Mouse (Mus musculus) midbrain, embryonic 14.5 days (tissue): ENCODE results near the gene Lsm6. TPM values are rescaled to one million over a fixed set of nuclear protein-coding genes. Genes with fewer than 3 reads are reported as not detected.
"Not testable (repeated sequence)": the region's sequence is repeated elsewhere in the genome, so short reads cannot be mapped to it uniquely, and the experiment has no call there.

ENCODE experiments used
- ATAC-seq: fragments of 200-750 bp; cut with Nextera tagmentation; 2 replicates; pipeline ENCODE4 v1.8.0; 2017; ENCODE audit warnings: moderate number of reproducible peaks, moderate library complexity; ENCODE audit not compliant: low FRiP score, low TSS enrichment
- DNase-seq: peaks from one replicate; pipeline ENCODE4 v3.0.0-alpha.2; 2015
- H3K27ac ChIP-seq: fragments of 300-500 bp; sonication (generic); replicated peaks from 2 replicates; pipeline ENCODE4 v1.5.1; 2014; ENCODE audit warnings: mild to moderate bottlenecking, low read depth, low read length, moderate library complexity
- H3K27me3 ChIP-seq: fragments of 300-500 bp; sonication (generic); 2 replicates; pipeline ENCODE4 v1.6.1; 2014; ENCODE audit warnings: low read length, control low read depth, mixed read lengths; ENCODE audit not compliant: control insufficient read depth, insufficient read depth
- H3K36me3 ChIP-seq: fragments of 300-500 bp; sonication (generic); 2 replicates; pipeline ENCODE4 v1.6.1; 2014; ENCODE audit warnings: low read length, control low read depth; ENCODE audit not compliant: control insufficient read depth, insufficient read depth
- H3K4me1 ChIP-seq: fragments of 300-500 bp; sonication (generic); 2 replicates; pipeline ENCODE4 v1.6.1; 2014; ENCODE audit warnings: mild to moderate bottlenecking, antibody characterized with exemption, low read length, control low read depth; ENCODE audit not compliant: control insufficient read depth, insufficient read depth
- H3K4me2 ChIP-seq: fragments of 300-500 bp; sonication (generic); 2 replicates; pipeline ENCODE4 v1.6.1; 2014; ENCODE audit warnings: mild to moderate bottlenecking, low read length, moderate library complexity
- H3K4me3 ChIP-seq: fragments of 300-500 bp; sonication (generic); replicated peaks from 2 replicates; pipeline ENCODE4 v1.5.1; 2014; ENCODE audit warnings: low read depth, low read length
- H3K9ac ChIP-seq: fragments of 300-500 bp; sonication (generic); replicated peaks from 2 replicates; pipeline ENCODE4 v1.6.1; 2014; ENCODE audit warnings: mild to moderate bottlenecking, low read length, moderate library complexity
- H3K9me3 ChIP-seq: fragments of 300-500 bp; sonication (generic); 2 replicates; pipeline ENCODE4 v1.6.1; 2016; ENCODE audit warnings: low read length, control low read depth, mixed read lengths; ENCODE audit not compliant: control insufficient read depth
- WGBS: fragments of 180-500 bp; shearing (Covaris S2); extraction: QIAGEN DNeasy Blood & Tissue Kit; methylation state at CpG from one replicate; pipeline ENCODE4 v1.1.7; 2014; 5-methylcytosine and 5-hydroxymethylcytosine counted together
- polyA plus RNA-seq: library from polyadenylated mRNA; unstranded; fragments of >200 nt; fragmentation: Nextera tagmentation; extraction: Ambion mirVana; gene quantifications from 2 replicates; pipeline ENCODE4 v1.2.1, GENCODE M21; 2014

The Lsm6 gene
- polyA plus RNA-seq, 1 experiment from 2014 or later: 165 TPM

GRCm38 (mm10) chr8:78838656-78839413 is 17.9 kb upstream of the Lsm6 start:
- no peak overlapping the region for H3K4me2 ChIP-seq
- no peak overlapping the region for H3K4me3 ChIP-seq
- H3K36me3 ChIP-seq: no peaks in the 10 kb centered on the region
- H3K4me1 ChIP-seq: no peaks in the 10 kb centered on the region
- no peaks in the 10 kb centered on the region for H3K9me3 ChIP-seq
- DNase-seq: no peak
- no peak for ATAC-seq
- WGBS: 91% methylated on average over 7 of the region's 7 CpGs
- H3K27ac ChIP-seq: no peak overlapping the region
- no peak overlapping the region for H3K9ac ChIP-seq
- H3K27me3 ChIP-seq: no peaks in the 10 kb centered on the region

DNA sequence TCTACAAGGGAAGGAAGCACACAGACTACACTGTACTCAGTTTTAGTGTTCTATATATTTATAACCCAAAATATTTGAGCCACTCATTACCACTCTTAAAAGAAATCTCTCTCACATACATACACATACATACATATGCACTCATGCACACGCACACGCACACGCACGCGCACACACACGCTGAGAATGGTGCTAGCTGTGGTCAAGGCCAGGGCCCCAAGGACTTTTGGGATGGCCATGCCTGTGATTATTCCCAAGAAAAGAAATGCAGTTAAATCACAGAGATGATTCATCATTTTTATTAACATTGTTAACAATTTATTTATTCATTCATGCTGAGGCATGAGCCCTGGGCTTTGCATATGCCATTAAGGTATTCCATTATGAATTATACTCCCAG is 15.2 kb upstream of the Lsm6 start:
- Histone ChIP-seq H3K9me3 (no peaks in the 10 kb centered on the region), H3K27ac (no peak overlapping the region), H3K4me2 (no peak overlapping the region), H3K9ac (no peak overlapping the region), H3K4me1 (no peaks in the 10 kb centered on the region), H3K4me3 (no peak overlapping the region), H3K27me3 (no peaks in the 10 kb centered on the region), H3K36me3 (no peaks in the 10 kb centered on the region)
- WGBS: 97% methylated on average over 6 of the region's 6 CpGs
- DNase-seq (no peak), ATAC-seq (no peak)

GRCm38 (mm10) chr8:78828414-78828813 is 7.5 kb upstream of the Lsm6 start:
- no peaks in the 10 kb centered on the region for H3K4me1 ChIP-seq
- WGBS: 82% methylated on average over 11 of the region's 11 CpGs
- ATAC-seq: no peak
- H3K9ac ChIP-seq: no peak overlapping the region
- no peak overlapping the region for H3K4me3 ChIP-seq
- no peaks in the 10 kb centered on the region for H3K36me3 ChIP-seq
- no peak overlapping the region for H3K27ac ChIP-seq
- DNase-seq: peak; percentile 57
- no peaks in the 10 kb centered on the region for H3K27me3 ChIP-seq
- H3K9me3 ChIP-seq: no peaks in the 10 kb centered on the region
- H3K4me2 ChIP-seq: no peak overlapping the region

DNA sequence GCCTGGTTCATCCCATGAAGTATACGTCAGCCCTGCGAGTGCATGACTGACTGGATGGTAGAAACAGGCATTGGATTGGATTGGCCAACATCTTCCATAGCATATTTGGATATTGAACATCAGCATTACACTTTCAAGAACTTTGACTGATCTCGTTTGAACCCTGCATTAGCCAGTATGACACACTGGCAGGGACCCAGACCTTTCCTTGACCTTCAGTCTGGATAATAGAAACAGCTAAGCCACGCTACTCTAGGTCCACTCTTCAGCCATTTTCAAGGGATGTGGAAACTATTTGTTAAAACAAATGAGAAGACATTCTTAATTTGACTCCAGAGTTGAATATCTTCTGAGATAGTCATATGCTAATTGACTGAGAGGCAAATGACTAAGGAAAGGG is 3.6 kb upstream of the Lsm6 start:
- H3K27me3 ChIP-seq: no peaks in the 10 kb centered on the region
- no peak overlapping the region for H3K4me2 ChIP-seq
- no peak overlapping the region for H3K4me3 ChIP-seq
- no peak for DNase-seq
- WGBS: 89% methylated on average over 4 of the region's 4 CpGs
- H3K27ac ChIP-seq: no peak overlapping the region
- no peaks in the 10 kb centered on the region for H3K36me3 ChIP-seq
- no peak for ATAC-seq
- H3K4me1 ChIP-seq: no peaks in the 10 kb centered on the region
- no peaks in the 10 kb centered on the region for H3K9me3 ChIP-seq
- no peak overlapping the region for H3K9ac ChIP-seq

GRCm38 (mm10) chr8:78819973-78820372 is 967 bp downstream of the Lsm6 start:
- not testable (repeated sequence) for H3K27ac ChIP-seq, ATAC-seq, H3K27me3 ChIP-seq, H3K4me1 ChIP-seq, DNase-seq, H3K36me3 ChIP-seq, H3K9me3 ChIP-seq
- WGBS: 32% methylated on average over 3 of the region's 3 CpGs
- H3K4me2 ChIP-seq: peak overlapping the region; percentile 52
- H3K9ac ChIP-seq: peak overlapping the region; percentile 75
- peak overlapping the region; percentile 63 for H3K4me3 ChIP-seq

GRCm38 (mm10) chr8:78814743-78815142 is 6.2 kb downstream of the Lsm6 start:
- ATAC-seq (no peak), DNase-seq (no peak)
- WGBS: 96% methylated on average over 2 of the region's 2 CpGs
- H3K9ac ChIP-seq: no peak overlapping the region
- no peaks in the 10 kb centered on the region for H3K27me3 ChIP-seq
- H3K9me3 ChIP-seq: no peaks in the 10 kb centered on the region
- H3K4me3 ChIP-seq: no peak overlapping the region
- 0 out of 2 replicates have a peak, but pooled peaks cover 4% of the 10 kb centered on the region for H3K4me1 ChIP-seq
- no peak overlapping the region for H3K27ac ChIP-seq
- H3K36me3 ChIP-seq: peaks cover 23% of the 10 kb centered on the region
- H3K4me2 ChIP-seq: no peak overlapping the region

GRCm38 (mm10) chr8:78813021-78813420 is 7.9 kb downstream of the Lsm6 start:
- H3K27me3 ChIP-seq: no peaks in the 10 kb centered on the region
- ATAC-seq: no peak
- no peak overlapping the region for H3K4me2 ChIP-seq
- H3K4me3 ChIP-seq: no peak overlapping the region
- no peaks in the 10 kb centered on the region for H3K4me1 ChIP-seq
- no peak for DNase-seq
- H3K36me3 ChIP-seq: peaks cover 40% of the 10 kb centered on the region
- no peaks in the 10 kb centered on the region for H3K9me3 ChIP-seq
- H3K9ac ChIP-seq: no peak overlapping the region
- WGBS: 87% methylated on average over 9 of the region's 9 CpGs
- no peak overlapping the region for H3K27ac ChIP-seq

GRCm38 (mm10) chr8:78812446-78812845 is 8.5 kb downstream of the Lsm6 start:
- Histone ChIP-seq H3K9me3 (no peaks in the 10 kb centered on the region), H3K4me2 (no peak overlapping the region), H3K36me3 (peaks cover 46% of the 10 kb centered on the region), H3K27me3 (no peaks in the 10 kb centered on the region), H3K27ac (no peak overlapping the region), H3K4me3 (no peak overlapping the region), H3K4me1 (no peaks in the 10 kb centered on the region), H3K9ac (no peak overlapping the region)
- ATAC-seq (no peak), DNase-seq (no peak)
- 93% methylated on average over 9 of the region's 9 CpGs for WGBS

GRCm38 (mm10) chr8:78811748-78812147 is 9.2 kb downstream of the Lsm6 start:
- ATAC-seq (no peak), DNase-seq (no peak)
- no peak overlapping the region for H3K4me2 ChIP-seq
- H3K27me3 ChIP-seq: no peaks in the 10 kb centered on the region
- 90% methylated on average over 7 of the region's 7 CpGs for WGBS
- H3K36me3 ChIP-seq: peaks cover 53% of the 10 kb centered on the region
- peak overlapping the region; percentile 41; the same call in 1 of the 2 replicates for H3K27ac ChIP-seq
- H3K9ac ChIP-seq: no peak overlapping the region
- H3K9me3 ChIP-seq: no peaks in the 10 kb centered on the region
- no peak overlapping the region for H3K4me3 ChIP-seq
- no peaks in the 10 kb centered on the region for H3K4me1 ChIP-seq
